Mouse (Mus musculus) limb, embryonic 11.5 days (tissue): ENCODE results near the gene Abi3bp. TPM values are rescaled to one million over a fixed set of nuclear protein-coding genes. Genes with fewer than 3 reads are reported as not detected.

Source experiments
- ATAC-seq: fragments of 200-750 bp; cut with Nextera tagmentation; 2 replicates; pipeline ENCODE4 v1.8.0; 2017; ENCODE audit warnings: low read depth; ENCODE audit not compliant: insufficient number of reproducible peaks, low FRiP score, low TSS enrichment
- DNase-seq: peaks from one replicate; pipeline ENCODE4 v3.0.0-alpha.2; 2015; ENCODE audit warnings: low spot score
- H3K27ac ChIP-seq: fragments of 300-500 bp; sonication (generic); replicated peaks from 2 replicates; pipeline ENCODE4 v1.5.1; 2014; ENCODE audit warnings: low read depth, mild to moderate bottlenecking, low read length
- H3K27me3 ChIP-seq: fragments of 300-500 bp; sonication (generic); 2 replicates; pipeline ENCODE4 v1.6.1; 2014; ENCODE audit warnings: mild to moderate bottlenecking, low read length, mixed read lengths; ENCODE audit not compliant: control insufficient read depth, insufficient read depth
- H3K36me3 ChIP-seq: fragments of 300-500 bp; sonication (generic); 2 replicates; pipeline ENCODE4 v1.6.1; 2014; ENCODE audit warnings: mild to moderate bottlenecking, low read length, moderate library complexity, mixed read lengths; ENCODE audit not compliant: control insufficient read depth, insufficient read depth
- H3K4me1 ChIP-seq: fragments of 300-500 bp; sonication (generic); 2 replicates; pipeline ENCODE4 v1.6.1; 2014; ENCODE audit warnings: low read length, mixed read lengths; ENCODE audit not compliant: control insufficient read depth, insufficient read depth
- H3K4me2 ChIP-seq: fragments of 300-500 bp; sonication (generic); 2 replicates; pipeline ENCODE4 v1.6.1; 2014; ENCODE audit warnings: low read depth, mild to moderate bottlenecking, moderate library complexity; ENCODE audit not compliant: severe bottlenecking
- H3K4me3 ChIP-seq: fragments of 300-500 bp; sonication (generic); 2 replicates; pipeline ENCODE4 v1.5.1; 2014; ENCODE audit warnings: low read depth, low read length
- H3K9ac ChIP-seq: fragments of 300-500 bp; sonication (generic); 2 replicates; pipeline ENCODE4 v1.6.1; 2014; ENCODE audit warnings: mild to moderate bottlenecking, low read length
- H3K9me3 ChIP-seq: fragments of 300-500 bp; sonication (generic); 2 replicates; pipeline ENCODE4 v1.6.1; 2016; ENCODE audit warnings: low read length; ENCODE audit not compliant: control insufficient read depth
- WGBS: fragments of 180-500 bp; shearing (Covaris S2); extraction: QIAGEN DNeasy Blood & Tissue Kit; methylation state at CpG from one replicate; pipeline ENCODE4 v1.1.7; 2014; 5-methylcytosine and 5-hydroxymethylcytosine counted together
- polyA plus RNA-seq: library from polyadenylated mRNA; unstranded; fragments of >200 nt; fragmentation: Nextera tagmentation; extraction: Ambion mirVana; gene quantifications from 2 replicates; pipeline ENCODE4 v1.2.1, GENCODE M21; 2014

Gene Abi3bp
- polyA plus RNA-seq, 1 experiment from 2014 or later, result 0.71 TPM

DNA sequence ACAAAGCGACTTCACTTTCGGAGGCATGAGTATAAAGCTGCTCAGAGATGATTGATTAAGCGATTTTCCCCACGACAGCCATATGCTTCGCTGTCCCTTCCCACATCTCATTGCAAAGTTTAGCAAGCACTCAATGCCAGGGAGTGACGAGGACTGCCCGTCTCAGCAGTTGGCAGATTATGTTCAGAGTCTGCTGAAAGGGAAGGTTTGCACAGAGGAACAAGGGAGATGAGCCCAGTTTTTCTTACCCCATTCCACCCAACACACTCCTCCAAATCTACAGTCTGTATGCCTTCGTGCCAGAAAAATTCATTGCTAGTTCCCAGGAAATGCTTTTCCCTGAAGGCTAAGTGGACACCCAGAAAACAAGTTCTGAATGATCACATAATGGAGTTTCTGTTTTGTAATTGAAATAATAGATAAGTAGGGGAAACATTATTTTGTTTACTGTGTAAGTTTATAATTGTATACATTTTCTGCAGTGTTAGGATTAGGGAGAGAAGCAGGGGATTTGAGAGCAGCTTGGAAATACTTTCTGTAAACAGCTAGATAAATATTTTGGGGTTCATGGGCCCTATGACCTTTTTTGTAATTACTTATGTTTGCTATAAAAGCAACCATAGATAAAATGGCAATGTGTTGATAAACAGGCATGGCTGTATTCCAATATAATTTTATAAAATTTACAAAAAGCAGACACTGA is 19.5 kb upstream of the Abi3bp start:
- H3K4me2 ChIP-seq, result no peak overlapping the region
- H3K27ac ChIP-seq, result no peak overlapping the region
- WGBS, result 77% methylated on average over 8 of the region's 8 CpGs
- no peaks in the 10 kb centered on the region for H3K4me1 ChIP-seq
- H3K4me3 ChIP-seq, result no peak overlapping the region
- H3K36me3 ChIP-seq, result no peaks in the 10 kb centered on the region
- no peak overlapping the region for H3K9ac ChIP-seq
- H3K27me3 ChIP-seq, result no peaks in the 10 kb centered on the region
- H3K9me3 ChIP-seq, result no peaks in the 10 kb centered on the region
- ATAC-seq (no peak), DNase-seq (no peak)

DNA sequence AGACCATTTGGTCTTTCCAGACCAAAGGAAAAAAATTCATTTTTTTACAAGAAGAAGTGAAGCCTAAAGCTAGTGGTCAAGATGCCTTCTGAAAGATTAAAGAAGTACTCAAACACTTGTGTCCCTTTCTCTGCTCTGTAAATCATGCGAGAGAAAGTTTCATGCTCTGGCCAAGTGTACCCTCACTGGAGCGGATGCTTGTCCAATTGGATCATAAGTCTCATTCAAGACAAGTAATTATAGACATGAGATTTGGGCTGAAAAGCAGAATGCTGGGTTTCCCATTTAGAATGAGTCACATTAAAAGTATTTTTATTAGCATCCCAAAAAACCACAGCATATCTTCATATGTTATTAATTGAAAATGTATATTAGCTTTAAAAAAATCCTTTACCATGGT is 4.5 kb upstream of the Abi3bp start:
- Histone ChIP-seq H3K27me3 (no peaks in the 10 kb centered on the region), H3K4me2 (no peak overlapping the region), H3K9me3 (no peaks in the 10 kb centered on the region), H3K36me3 (no peaks in the 10 kb centered on the region), H3K27ac (no peak overlapping the region), H3K9ac (no peak overlapping the region), H3K4me3 (no peak overlapping the region), H3K4me1 (peaks cover 2% of the 10 kb centered on the region; the same call in 1 of the 2 replicates)
- DNase-seq (no peak), ATAC-seq (no peak)
- 92% methylated on average over 2 of the region's 2 CpGs for WGBS

DNA sequence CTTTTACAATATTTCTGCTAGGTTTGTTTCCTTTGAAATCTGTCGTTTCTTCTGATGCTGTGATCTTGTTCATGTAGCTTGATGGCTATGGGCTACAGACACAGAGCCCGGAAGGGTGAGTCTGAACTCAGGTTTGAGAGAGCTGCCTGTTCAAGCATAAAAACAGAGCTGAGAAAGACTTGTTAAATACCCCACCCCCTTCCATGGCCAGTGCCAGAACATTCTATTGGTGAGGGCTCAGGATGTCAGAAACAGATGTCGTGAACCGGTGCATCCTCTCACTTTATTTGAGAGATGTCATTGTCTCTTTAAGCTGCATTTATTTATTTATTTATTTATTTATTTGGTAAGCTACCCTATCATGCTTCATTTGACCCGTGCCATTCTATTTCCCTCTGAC is 2.0 kb upstream of the Abi3bp start:
- 88% methylated on average over 5 of the region's 5 CpGs for WGBS
- no peak overlapping the region for H3K9ac ChIP-seq
- H3K4me3 ChIP-seq, result no peak overlapping the region
- ATAC-seq (no peak), DNase-seq (no peak)
- H3K27me3 ChIP-seq, result no peaks in the 10 kb centered on the region
- no peak overlapping the region for H3K27ac ChIP-seq
- H3K4me2 ChIP-seq, result no peak overlapping the region
- peaks cover 2% of the 10 kb centered on the region; the same call in 1 of the 2 replicates for H3K4me1 ChIP-seq
- no peaks in the 10 kb centered on the region for H3K36me3 ChIP-seq
- H3K9me3 ChIP-seq, result no peaks in the 10 kb centered on the region

DNA sequence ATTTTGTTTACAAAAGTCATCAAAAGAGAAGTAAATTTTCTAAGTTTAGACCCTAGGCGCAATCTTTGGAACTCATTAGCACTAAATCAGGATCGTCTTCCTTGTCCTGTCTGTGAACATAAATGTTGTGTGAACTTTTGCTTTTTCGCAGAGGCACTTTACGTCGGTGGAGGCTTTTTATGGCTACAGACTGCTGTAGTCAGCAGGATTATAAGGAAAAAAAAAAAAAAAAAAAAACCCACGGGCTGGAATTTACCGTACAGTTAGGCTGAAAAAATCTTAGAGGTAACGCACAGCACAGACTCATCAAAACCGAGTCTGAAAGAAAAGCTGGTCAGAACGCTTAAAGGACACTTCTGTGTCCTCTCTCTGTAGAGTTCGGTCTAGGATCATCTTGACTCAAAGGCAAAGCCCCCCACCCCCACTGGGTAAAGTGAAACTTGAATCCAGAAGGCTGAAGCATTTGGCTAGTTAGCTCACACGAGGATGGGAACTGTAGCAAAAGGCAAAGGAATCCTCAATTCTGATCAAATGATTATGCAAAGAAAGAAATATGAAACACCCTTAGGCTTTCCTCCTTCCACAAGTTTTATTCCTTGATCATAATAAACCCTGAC is 1.0 kb downstream of the Abi3bp start:
- no peak overlapping the region for H3K4me3 ChIP-seq
- H3K9me3 ChIP-seq, result no peaks in the 10 kb centered on the region
- H3K27me3 ChIP-seq, result no peaks in the 10 kb centered on the region
- no peak overlapping the region for H3K27ac ChIP-seq
- 21% methylated on average over 12 of the region's 12 CpGs for WGBS
- no peak overlapping the region for H3K9ac ChIP-seq
- ATAC-seq, result peak; percentile 37; the same call in 1 of the 2 replicates
- DNase-seq, result peak; percentile 29
- H3K4me1 ChIP-seq, result peaks cover 2% of the 10 kb centered on the region; the same call in 1 of the 2 replicates
- H3K36me3 ChIP-seq, result no peaks in the 10 kb centered on the region
- H3K4me2 ChIP-seq, result peak overlapping the region; percentile 8; the same call in 1 of the 2 replicates

DNA sequence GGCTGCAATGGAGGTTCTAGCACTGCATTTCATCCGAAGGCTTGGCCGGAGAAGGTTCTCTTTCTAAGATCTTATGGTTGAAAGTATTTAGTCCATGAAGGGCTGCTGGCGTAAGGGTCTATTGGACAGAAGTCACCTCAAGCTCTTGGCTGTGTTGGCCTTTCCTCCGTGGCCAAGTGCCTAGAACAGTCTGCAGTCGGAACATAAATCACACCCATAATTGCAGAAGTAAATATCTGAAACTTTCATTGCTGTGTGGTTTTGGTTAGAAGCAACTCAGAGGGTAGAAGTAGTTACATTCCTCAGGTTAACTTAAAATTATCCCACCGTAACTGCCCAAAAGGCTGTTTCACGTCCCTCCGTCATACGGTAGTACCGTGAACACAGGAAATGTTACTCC is 5.8 kb downstream of the Abi3bp start:
- no peaks in the 10 kb centered on the region for H3K27me3 ChIP-seq
- H3K9ac ChIP-seq, result no peak overlapping the region
- no peak for DNase-seq
- no peak overlapping the region for H3K27ac ChIP-seq
- H3K4me3 ChIP-seq, result no peak overlapping the region
- H3K4me1 ChIP-seq, result no peaks in the 10 kb centered on the region
- H3K36me3 ChIP-seq, result no peaks in the 10 kb centered on the region
- H3K9me3 ChIP-seq, result no peaks in the 10 kb centered on the region
- no peak for ATAC-seq
- no peak overlapping the region for H3K4me2 ChIP-seq
- WGBS, result 79% methylated on average over 10 of the region's 10 CpGs

DNA sequence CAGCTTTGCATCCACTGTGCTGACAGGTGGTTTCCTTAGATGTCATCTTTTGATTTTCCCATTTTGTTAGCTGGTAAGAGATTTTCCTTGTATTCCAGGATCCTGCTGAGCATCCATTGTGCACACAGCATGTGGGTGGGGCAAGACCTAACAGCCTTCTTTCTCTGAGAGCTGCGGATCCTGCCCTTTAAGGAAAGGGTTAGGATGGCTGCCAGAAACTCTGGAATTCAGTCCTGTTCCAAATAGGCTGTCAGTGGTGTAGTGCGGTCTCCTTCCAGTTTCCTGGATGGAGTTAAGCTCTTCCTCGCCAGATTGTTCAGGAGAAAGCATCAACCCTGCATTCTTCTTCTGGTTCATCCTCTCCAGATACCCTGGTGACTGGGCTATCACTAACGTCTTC is 8.8 kb downstream of the Abi3bp start:
- H3K27me3 ChIP-seq, result no peaks in the 10 kb centered on the region
- no peak overlapping the region for H3K4me2 ChIP-seq
- no peaks in the 10 kb centered on the region for H3K9me3 ChIP-seq
- H3K4me3 ChIP-seq, result no peak overlapping the region
- WGBS, result 77% methylated on average over 4 of the region's 4 CpGs
- H3K36me3 ChIP-seq, result no peaks in the 10 kb centered on the region
- no peak overlapping the region for H3K27ac ChIP-seq
- no peaks in the 10 kb centered on the region for H3K4me1 ChIP-seq
- DNase-seq (no peak), ATAC-seq (no peak)
- no peak overlapping the region for H3K9ac ChIP-seq

DNA sequence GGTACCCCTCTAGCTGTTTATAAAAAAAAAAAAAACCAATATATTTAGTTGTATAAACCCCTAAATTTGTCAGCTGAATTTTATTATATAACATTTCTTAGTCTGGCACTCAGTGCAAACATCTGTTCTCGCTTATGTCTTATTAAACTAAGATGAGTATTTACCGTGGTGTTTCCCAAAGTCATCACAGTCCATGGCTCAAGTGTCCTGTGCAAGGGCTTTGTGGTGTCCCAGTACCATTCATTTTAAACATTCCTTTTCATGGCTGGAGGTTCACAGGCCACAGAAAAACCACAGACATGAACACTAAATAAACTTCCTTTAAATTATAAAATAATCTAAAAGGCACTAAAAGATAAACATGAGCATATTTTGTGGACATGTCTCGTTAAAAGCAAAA is 13.2 kb downstream of the Abi3bp start:
- Histone ChIP-seq H3K36me3 (no peaks in the 10 kb centered on the region), H3K4me1 (no peaks in the 10 kb centered on the region), H3K4me2 (no peak overlapping the region), H3K9ac (no peak overlapping the region), H3K27me3 (no peaks in the 10 kb centered on the region), H3K4me3 (no peak overlapping the region), H3K27ac (no peak overlapping the region), H3K9me3 (no peaks in the 10 kb centered on the region)
- 49% methylated on average over 3 of the region's 3 CpGs for WGBS
- DNase-seq (no peak), ATAC-seq (no peak)

DNA sequence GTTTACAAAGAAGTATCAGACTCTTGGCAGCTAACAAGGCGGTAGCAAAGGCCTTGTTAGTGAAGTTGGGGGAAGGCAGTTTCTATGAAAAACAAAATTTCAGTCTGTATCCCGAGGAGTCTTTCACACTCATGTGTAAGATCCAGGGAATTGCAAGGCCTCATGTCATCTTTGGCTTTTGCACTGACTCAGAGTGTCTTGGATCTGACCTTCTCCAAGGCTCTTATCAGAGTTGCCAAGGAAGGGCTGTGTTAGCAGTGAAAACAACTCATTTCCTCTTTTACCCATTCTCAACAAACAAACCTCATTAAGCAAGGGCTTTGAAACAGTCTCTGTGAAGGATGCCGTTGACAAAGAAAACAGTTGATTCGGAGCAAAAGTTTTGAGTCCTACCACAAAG is 17.6 kb downstream of the Abi3bp start:
- no peak overlapping the region for H3K27ac ChIP-seq
- H3K4me1 ChIP-seq, result no peaks in the 10 kb centered on the region
- no peaks in the 10 kb centered on the region for H3K27me3 ChIP-seq
- ATAC-seq, result no peak
- no peak overlapping the region for H3K4me2 ChIP-seq
- H3K4me3 ChIP-seq, result no peak overlapping the region
- no peaks in the 10 kb centered on the region for H3K9me3 ChIP-seq
- H3K36me3 ChIP-seq, result no peaks in the 10 kb centered on the region
- no peak for DNase-seq
- H3K9ac ChIP-seq, result no peak overlapping the region
- 80% methylated on average over 4 of the region's 4 CpGs for WGBS
